Mouse (Mus musculus) urinary bladder, postnatal 14 days (tissue): ENCODE measurements around the gene Lingo2.

ENCODE experiments used
- DNase-seq: peaks from one replicate; pipeline ENCODE4 v3.0.0; 2021; ENCODE audit warnings: low spot score

The Lingo2 gene

GRCm38 (mm10) chr4:36951150-36951954 lies at the start of gene Lingo2:
TSS of gene Lingo2 (minus strand) at chr4:36951747.
- no peak for DNase-seq

GRCm38 (mm10) chr4:36973358-36973757 lies 21.8 kb upstream of the Lingo2 start:
- DNase-seq: no peak

GRCm38 (mm10) chr4:36952431-36953429 lies 1.2 kb upstream of the Lingo2 start:
- DNase-seq: no peak

- DNase-seq: no peak
Measured at GRCm38 (mm10) chr4:36951955-36952215, 338 bp upstream of the Lingo2 start.

- no peak for DNase-seq
Measured at GRCm38 (mm10) chr4:36950790-36951149, 777 bp downstream of the Lingo2 start.

GRCm38 (mm10) chr4:36950021-36950751 lies 1.4 kb downstream of the Lingo2 start:
- peak; percentile 31 for DNase-seq

- no peak for DNase-seq
Measured at GRCm38 (mm10) chr4:36890810-36891209, 60.7 kb downstream of the Lingo2 start.

GRCm38 (mm10) chr4:36890365-36890764 lies 61.2 kb downstream of the Lingo2 start:
- DNase-seq: no peak

GRCm38 (mm10) chr4:36874781-36875180 lies 76.8 kb downstream of the Lingo2 start:
- DNase-seq: no peak

- no peak for DNase-seq
Measured at GRCm38 (mm10) chr4:36824982-36825381, 126.6 kb downstream of the Lingo2 start.

GRCm38 (mm10) chr4:36821914-36822313 lies 129.6 kb downstream of the Lingo2 start:
- DNase-seq: no peak

- no peak for DNase-seq
Measured at GRCm38 (mm10) chr4:36775088-36775487, 176.5 kb downstream of the Lingo2 start.

GRCm38 (mm10) chr4:36730691-36731090 lies 220.9 kb downstream of the Lingo2 start:
- DNase-seq: no peak

- DNase-seq: no peak
Measured at GRCm38 (mm10) chr4:36716411-36716810, 235.1 kb downstream of the Lingo2 start.

GRCm38 (mm10) chr4:36698888-36699287 lies 252.7 kb downstream of the Lingo2 start:
- no peak for DNase-seq

- DNase-seq: no peak
Measured at GRCm38 (mm10) chr4:36696810-36697209, 254.7 kb downstream of the Lingo2 start.

- DNase-seq: no peak
Measured at GRCm38 (mm10) chr4:36659920-36660319, 291.6 kb downstream of the Lingo2 start.

GRCm38 (mm10) chr4:36647753-36648152 lies 303.8 kb downstream of the Lingo2 start:
- no peak for DNase-seq

- DNase-seq: no peak
Measured at GRCm38 (mm10) chr4:36635666-36636065, 315.9 kb downstream of the Lingo2 start.

- no peak for DNase-seq
Measured at GRCm38 (mm10) chr4:36576801-36577200, 374.7 kb downstream of the Lingo2 start.

- DNase-seq: no peak
Measured at GRCm38 (mm10) chr4:36576256-36576655, 375.3 kb downstream of the Lingo2 start.

- no peak for DNase-seq
Measured at GRCm38 (mm10) chr4:36566544-36566943, 385.0 kb downstream of the Lingo2 start.
